Mouse (Mus musculus): Measurements from ENCODE around the gene Lgsn.

Gene Lgsn

DNA sequence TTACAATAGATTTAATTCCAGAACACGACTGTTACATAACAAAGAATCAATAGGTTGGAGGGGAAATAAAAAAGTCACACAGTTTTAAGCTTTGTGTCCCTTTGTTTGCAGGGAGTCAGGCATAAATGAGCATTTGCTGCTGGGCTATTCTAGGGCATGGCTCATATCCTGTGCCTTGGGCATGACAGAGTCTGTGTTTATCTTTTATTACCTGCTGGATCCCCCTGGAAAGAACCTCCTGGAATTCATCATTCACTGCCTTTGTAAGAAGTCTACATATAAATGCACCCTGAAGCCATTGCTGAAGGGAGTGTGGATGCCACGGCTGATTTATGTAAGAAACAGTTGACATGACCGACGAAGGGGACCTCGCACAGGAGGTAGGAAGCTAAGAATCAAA is at the start of gene Lgsn:
Gene Lgsn, plus strand, starts transcription at position 301 of the 400 bp plus-strand sequence.
- no peak for DNase-seq (ENCODE audit: low spot score)

- no peak for DNase-seq (ENCODE audit: low spot score)
Measured at GRCm38 (mm10) chr1:31138387-31138786, 37.8 kb upstream of the Lgsn start.

DNA sequence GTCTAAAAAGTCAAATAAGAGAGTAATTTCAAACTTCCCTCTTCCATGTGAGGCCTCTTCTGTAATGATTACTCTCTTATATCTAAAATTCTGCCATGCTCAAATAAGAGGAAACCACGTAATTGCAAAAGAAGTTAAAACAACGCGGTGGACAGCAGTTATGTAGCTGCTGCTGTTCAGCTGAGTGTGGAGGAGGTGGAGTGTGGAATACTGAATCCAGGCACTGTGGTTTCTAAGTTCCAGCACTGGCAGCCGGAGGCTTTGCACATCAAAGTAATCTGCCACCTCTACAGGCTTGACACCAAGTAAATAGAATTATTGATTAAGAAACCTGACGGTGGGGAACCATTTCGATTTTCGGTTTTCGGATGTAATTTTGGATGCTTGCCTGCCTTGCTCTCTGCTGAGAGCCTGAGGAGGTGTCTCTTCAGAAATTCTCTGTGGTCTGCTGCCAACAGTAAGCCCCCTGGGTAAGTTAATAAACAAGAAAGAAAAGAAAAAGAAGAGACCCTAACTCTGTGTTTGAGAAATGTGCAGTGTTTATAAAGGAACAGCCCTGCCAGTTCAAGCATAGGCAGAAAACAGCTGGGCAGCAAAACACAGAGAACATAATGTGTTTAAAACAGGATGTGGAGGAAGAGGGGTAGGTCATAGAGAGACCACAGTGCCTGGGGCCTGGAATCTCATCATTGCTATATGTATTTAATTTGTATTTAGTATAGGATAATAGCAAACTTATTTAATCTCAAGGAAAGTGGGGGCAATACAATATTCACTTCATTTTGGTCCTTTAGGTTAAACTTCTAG is 33.7 kb upstream of the Lgsn start:
- DNase-seq (ENCODE audit: low spot score) = no peak

GRCm38 (mm10) chr1:31143571-31143970 is 32.6 kb upstream of the Lgsn start:
- DNase-seq (ENCODE audit: low spot score) = no peak

GRCm38 (mm10) chr1:31149671-31150070 is 26.5 kb upstream of the Lgsn start:
- DNase-seq (ENCODE audit: low spot score) = no peak

DNA sequence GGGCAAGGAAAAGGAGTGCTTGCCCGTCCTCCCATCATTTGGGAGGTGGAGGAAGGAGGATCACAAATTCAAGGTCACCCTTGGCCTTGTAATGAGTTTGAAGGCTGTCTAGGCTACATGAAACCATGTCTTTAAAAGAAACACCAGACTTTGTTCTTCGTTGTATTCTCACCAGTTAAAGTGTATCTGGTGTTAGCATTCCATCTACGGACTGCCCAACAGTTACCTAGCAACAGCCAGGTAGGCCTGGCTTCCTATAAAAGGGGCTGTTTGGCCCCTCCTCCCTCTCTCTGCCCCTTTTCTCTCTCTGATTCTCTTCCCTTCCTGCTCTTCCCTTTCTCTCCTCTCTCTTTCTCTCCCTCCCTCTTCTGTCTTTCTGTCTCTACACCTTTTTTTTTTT is 25.7 kb upstream of the Lgsn start:
- no peak for DNase-seq (ENCODE audit: low spot score)

DNA sequence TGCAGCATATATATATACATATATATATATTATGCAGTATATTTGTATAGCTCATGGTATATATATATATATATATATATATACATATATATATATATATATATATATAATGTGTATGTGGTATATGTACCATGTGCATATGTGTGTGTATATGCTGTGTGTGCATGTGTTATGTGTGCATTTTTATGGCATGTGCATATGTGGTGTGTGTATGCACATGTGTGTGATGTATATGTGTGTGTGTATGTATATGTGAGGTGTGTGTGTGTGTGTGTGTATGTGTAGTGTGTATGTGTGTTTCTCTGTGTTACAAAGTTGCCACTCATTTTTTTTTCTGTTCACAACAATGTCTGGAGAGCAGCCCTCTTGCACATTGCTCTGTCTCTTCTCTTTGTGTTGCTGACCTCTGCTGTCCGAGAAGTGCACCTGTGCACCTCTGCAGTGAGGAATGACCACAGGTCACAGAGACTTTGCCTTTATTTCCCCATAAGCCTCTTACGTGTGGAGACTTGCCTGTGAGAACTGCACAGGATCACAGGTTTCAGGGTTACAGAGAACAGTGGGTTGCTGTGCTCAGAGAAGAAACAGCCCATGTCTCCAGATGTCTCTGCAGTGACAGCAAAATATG is 23.3 kb upstream of the Lgsn start:
- peak; percentile 68 for DNase-seq (ENCODE audit: low spot score)

DNA sequence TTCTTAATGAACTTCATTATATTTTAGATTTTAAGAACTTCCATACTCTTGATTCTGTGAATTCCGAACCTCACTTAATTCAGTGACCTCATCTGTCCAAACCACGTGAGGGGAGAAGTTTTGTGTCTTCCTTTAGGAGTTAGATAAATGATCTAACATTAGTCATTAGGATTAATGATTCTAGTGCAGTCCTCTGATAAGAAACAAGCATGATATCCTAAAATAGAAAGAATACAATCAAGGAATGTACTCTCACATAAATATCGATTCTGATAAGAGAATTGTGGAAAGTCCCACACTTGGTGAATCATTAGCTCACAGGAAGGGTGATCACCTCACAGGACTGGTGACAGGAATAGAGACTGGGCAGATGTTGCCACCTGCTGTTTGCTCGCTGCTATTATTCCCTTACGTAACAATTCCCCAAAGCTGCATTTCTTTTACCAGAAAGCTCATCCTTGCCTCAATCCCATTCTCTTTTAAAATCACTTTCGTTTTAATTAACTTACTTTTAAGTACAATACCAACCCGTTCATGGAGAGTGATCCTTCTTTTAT is 22.3 kb upstream of the Lgsn start:
- peak; percentile 82 for DNase-seq (ENCODE audit: low spot score)

DNA sequence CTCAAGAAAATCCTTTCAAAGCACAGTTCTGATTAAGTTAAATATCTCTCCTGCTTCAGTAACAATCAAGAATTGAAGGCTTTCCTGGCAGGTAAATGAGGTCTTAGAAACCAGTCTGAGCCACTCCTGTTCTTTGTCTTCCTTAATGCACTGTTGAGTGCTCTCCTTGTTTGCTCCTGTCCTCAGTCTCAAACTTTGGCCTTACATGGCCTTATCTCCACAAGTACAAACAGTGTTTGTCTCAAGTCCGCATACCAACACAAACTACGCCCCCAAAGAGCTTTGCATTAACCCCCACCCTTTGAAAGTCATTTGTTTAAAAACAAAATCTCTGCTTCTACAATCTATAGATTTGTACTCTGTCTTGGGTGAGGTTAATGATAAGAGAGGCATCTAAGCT is 20.0 kb upstream of the Lgsn start:
- no peak for DNase-seq (ENCODE audit: low spot score)

GRCm38 (mm10) chr1:31156884-31157283 is 19.3 kb upstream of the Lgsn start:
- DNase-seq (ENCODE audit: low spot score) = no peak

GRCm38 (mm10) chr1:31164527-31165189 is 11.5 kb upstream of the Lgsn start:
- no peak for DNase-seq (ENCODE audit: low spot score)

- DNase-seq (ENCODE audit: low spot score) = no peak
Measured at GRCm38 (mm10) chr1:31165326-31166121, 10.7 kb upstream of the Lgsn start.

DNA sequence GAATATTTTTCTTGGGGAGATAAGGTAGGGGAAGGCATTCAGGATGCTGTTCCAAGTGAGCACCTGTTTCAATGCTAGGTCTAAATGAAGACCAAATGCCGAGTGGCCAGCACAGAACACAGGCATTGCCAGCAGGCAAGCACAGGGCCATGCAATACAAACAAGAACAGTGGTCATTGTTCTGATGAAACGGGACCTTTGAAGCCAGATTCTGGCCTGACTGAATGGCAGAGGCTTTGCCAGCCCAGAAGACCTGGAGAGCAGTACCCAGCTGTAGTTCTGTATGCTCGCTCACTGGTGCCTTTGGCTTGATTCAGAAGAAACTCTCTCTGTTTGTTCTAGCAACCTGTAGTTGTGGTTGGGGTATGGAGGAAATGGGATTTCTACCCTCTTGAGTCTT is 800 bp upstream of the Lgsn start:
- no peak for DNase-seq (ENCODE audit: low spot score)

DNA sequence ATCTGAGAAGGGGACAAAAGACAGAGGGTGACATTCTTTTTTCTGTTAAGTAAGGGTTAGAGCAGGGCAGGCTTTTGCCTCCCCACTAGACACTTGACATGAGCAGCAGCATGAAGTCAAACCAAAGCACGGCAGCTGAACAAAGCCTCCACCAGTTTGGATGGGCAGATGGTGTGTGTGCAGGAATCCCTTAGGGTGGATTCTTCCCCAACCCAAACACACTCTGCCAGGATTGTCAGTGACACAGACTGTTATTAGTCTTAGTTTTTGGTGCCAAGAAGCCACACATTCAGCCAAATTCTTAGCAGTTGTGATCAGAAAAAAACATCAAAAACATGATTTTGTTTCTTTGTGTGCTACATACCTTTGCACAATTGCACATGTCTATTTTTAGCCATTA is 2.1 kb downstream of the Lgsn start:
- no peak for DNase-seq (ENCODE audit: low spot score)

DNA sequence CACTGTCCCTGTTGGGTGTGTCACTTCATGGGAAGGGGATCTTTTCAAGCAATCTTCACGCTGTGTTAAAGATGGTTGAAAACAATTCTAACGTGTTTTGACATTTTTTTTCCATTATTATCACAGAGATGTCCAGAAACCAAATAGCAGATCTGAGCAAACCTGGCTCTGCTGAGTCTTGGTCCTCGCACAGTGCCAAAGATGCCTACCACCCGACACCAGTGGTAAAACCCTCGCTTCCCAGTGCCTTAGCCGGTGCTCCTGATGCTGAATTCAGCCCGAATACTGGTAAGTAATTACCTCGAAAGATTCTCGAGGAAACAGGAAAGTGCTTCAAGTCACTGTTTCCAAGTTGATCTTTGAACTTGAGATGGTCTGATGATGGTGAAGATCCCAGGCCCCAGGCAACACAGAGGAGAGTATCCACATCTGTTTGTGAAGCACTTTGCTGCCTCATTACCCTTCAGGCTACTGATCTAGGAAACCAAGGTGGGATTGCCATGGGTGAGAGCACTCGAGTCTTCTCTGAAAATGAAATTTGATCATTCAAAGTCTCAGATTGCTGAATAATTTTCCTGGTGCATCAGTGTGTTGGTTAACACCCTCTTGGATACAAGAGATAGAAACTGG is 14.2 kb downstream of the Lgsn start:
- no peak for DNase-seq (ENCODE audit: low spot score)

DNA sequence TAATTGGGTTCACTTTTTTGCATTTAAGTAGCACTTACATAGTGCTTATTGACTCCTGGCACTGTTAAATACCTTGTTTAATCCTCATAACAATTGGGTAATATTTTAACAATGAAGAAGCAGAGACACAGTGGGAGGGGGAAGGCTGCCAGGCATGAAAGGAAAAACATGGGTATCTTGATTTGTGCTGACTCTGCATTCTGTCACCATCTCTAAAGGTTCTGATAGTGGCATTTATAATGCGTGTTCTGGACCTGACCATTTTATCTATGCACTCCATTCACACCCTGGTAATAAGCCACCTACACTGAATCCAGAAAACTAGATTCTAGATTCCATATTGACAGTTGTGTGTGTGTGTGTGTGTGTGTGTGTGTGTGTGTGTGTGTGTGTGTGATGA is 19.4 kb downstream of the Lgsn start:
- no peak for DNase-seq (ENCODE audit: low spot score)

DNA sequence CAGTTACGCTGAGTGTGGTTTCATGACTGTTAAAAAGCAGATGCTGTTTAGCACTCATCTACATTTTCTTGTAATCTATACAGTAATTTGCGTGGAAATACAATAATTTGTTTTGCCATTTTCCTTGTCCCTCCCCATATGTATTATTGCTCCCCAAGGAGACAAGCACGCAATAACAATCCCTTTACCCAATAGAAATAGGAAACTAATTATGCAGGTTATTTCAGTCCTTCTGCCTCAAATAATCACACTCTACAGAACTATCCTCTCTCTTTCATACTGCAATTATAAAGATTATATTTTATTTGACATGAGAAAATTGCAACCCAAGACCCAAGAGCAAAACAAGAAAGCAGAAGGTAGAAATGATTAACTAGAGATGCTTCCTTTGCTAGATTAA is 20.8 kb downstream of the Lgsn start:
- DNase-seq (ENCODE audit: low spot score) = no peak

GRCm38 (mm10) chr1:31203771-31204170 is 27.6 kb downstream of the Lgsn start:
- DNase-seq (ENCODE audit: low spot score) = no peak

- no peak for DNase-seq (ENCODE audit: low spot score)
Measured at GRCm38 (mm10) chr1:31205346-31205745, 29.1 kb downstream of the Lgsn start.

GRCm38 (mm10) chr1:31205770-31206169 is 29.6 kb downstream of the Lgsn start:
- DNase-seq (ENCODE audit: low spot score) = no peak

- peak; percentile 68 for DNase-seq (ENCODE audit: low spot score)
Measured at GRCm38 (mm10) chr1:31210144-31210543, 33.9 kb downstream of the Lgsn start.

DNA sequence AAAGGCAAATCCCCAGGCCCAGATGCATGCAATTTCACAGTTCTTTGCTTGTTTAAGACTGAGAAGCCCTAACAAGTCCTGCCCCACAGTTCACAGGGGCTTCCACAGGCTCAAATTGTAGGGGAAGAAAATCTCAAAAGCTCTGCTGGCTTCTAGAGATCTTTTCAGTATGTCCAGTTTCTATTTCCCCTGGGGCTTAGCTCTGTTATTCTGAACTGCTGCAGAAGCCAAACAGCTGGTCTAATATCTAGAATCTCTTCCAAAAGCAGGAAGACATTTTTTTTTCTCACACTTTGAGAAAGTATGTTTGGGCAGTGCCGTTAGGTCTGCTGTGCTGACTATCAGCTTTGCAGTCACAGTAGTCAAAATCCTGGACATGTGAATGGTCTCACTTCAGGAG is 38.6 kb downstream of the Lgsn start:
- no peak for DNase-seq (ENCODE audit: low spot score)
